Mouse (Mus musculus): Measurements from ENCODE around the gene Ccdc150.

- TF ChIP-seq CTCF (IDR thresholded peaks at IDR 0.05; ENCODE audit: low read depth, low read length): no peak
- TF ChIP-seq EP300 (IDR thresholded peaks at IDR 0.05; ENCODE audit: insufficient read depth, low read depth, low read length): no peak
- peak; percentile 28 for TF ChIP-seq POLR2A (IDR thresholded peaks at IDR 0.05; ENCODE audit: insufficient read depth, low read length)
These were observed at the start of gene Ccdc150 for GRCm38 (mm10) chr1:54250158-54250866.

Measured in ES-Bruce4 (cell line).